Mouse (Mus musculus) intestine, embryonic 15.5 days (tissue): ENCODE measurements at regions not wholly inside any gene's neighbourhood (a gene's known extent, or its start where the extent isn't known, plus 50 kb on each side); places are given as distances from the start of the nearest gene placed in this dataset.
"Not testable (repeated sequence)": the region's sequence is repeated elsewhere in the genome, so short reads cannot be mapped to it uniquely, and the experiment has no call there.

Experiments
- ATAC-seq: fragments of 200-750 bp; cut with Nextera tagmentation; 2 replicates; pipeline ENCODE4 v1.8.0; 2017; ENCODE audit warnings: moderate TSS enrichment, moderate library complexity
- H3K27ac ChIP-seq: fragments of 300-500 bp; sonication (generic); 2 replicates; pipeline ENCODE4 v1.5.1; 2015; ENCODE audit warnings: mild to moderate bottlenecking, inconsistent platforms
- H3K27me3 ChIP-seq: fragments of 300-500 bp; sonication (generic); replicated peaks from 2 replicates; pipeline ENCODE4 v1.6.1; 2015; ENCODE audit warnings: inconsistent platforms
- H3K36me3 ChIP-seq: fragments of 300-500 bp; sonication (generic); 2 replicates; pipeline ENCODE4 v1.6.1; 2015; ENCODE audit warnings: inconsistent platforms
- H3K4me1 ChIP-seq: fragments of 300-500 bp; sonication (generic); replicated peaks from 2 replicates; pipeline ENCODE4 v1.6.1; 2015; ENCODE audit warnings: inconsistent platforms
- H3K4me2 ChIP-seq: fragments of 300-500 bp; sonication (generic); replicated peaks from 2 replicates; pipeline ENCODE4 v1.6.1; 2015; ENCODE audit warnings: mild to moderate bottlenecking, inconsistent platforms
- H3K4me3 ChIP-seq: fragments of 300-500 bp; sonication (generic); replicated peaks from 2 replicates; pipeline ENCODE4 v1.5.1; 2015; ENCODE audit warnings: inconsistent platforms
- H3K9ac ChIP-seq: fragments of 300-500 bp; sonication (generic); 2 replicates; pipeline ENCODE4 v1.6.1; 2015; ENCODE audit warnings: inconsistent platforms
- H3K9me3 ChIP-seq: fragments of 300-500 bp; sonication (generic); 2 replicates; pipeline ENCODE4 v1.6.1; 2016; ENCODE audit warnings: inconsistent platforms
- WGBS: fragments of 180-500 bp; shearing (Covaris S2); methylation state at CpG from one replicate; pipeline ENCODE4 v1.1.7; 2015; 5-methylcytosine and 5-hydroxymethylcytosine counted together

DNA sequence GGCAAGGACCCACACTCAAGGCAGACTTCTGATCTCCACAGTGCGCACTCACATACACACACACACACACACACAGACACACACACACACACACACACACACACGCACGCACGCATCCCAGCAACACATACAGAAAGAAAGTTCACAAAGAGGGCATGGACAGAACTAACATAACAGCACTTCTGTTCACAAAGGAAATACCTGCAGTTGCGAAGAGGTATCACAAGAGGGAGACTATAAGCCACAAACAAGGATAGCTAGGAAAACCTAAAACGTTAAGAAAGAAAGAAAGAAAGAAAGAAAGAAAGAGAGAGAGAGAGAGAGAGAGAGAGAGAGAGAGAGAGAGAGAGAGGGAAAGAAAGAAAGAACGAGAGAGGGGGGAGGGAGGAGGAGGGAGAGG lies 336.9 kb downstream of the Rapgef2 start:
- not testable (repeated sequence) for H3K36me3 ChIP-seq, H3K9ac ChIP-seq, ATAC-seq, H3K4me1 ChIP-seq, H3K9me3 ChIP-seq, H3K27me3 ChIP-seq, H3K4me2 ChIP-seq, H3K4me3 ChIP-seq, H3K27ac ChIP-seq
- 68% methylated on average over 6 of the region's 7 CpGs for WGBS

- Histone ChIP-seq H3K27me3 (no peaks in the 10 kb centered on the region), H3K9me3 (no peaks in the 10 kb centered on the region), H3K9ac (no peak overlapping the region), H3K4me3 (no peak overlapping the region), H3K4me1 (no peaks in the 10 kb centered on the region), H3K4me2 (no peak overlapping the region), H3K27ac (no peak overlapping the region), H3K36me3 (no peaks in the 10 kb centered on the region)
- ATAC-seq, result no peak
- WGBS, result 85% methylated on average over 9 of the region's 9 CpGs
Measured at GRCm38 (mm10) chr3:78948700-78949099, 337.6 kb downstream of the Rapgef2 start.

DNA sequence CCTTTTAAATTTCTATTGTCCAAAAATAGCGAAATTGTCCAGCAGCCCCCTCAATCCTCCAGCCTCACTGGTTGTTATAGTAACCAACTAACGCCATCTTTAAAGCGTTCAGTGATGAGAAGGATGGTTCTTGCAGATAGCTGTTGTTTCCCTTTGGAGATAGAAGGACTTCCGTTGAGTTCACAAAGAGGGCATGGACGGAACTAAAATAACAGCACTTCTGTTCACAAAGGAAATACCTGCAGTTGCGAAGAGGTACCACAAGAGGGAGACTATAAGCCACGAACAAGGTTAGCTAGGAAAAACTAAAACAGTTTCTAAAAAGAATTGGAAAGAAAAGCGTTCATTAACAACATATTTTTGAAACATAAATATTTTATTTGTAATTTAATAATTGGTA lies 338.1 kb downstream of the Rapgef2 start:
- no peak overlapping the region for H3K9ac ChIP-seq
- 26% methylated on average over 8 of the region's 8 CpGs for WGBS

GRCm38 (mm10) chr3:78947183-78947582 lies 339.1 kb downstream of the Rapgef2 start:
- no peak for ATAC-seq
- Histone ChIP-seq H3K27ac (no peak overlapping the region), H3K9ac (no peak overlapping the region), H3K27me3 (no peaks in the 10 kb centered on the region), H3K4me2 (no peak overlapping the region), H3K9me3 (no peaks in the 10 kb centered on the region), H3K4me3 (no peak overlapping the region), H3K4me1 (no peaks in the 10 kb centered on the region), H3K36me3 (no peaks in the 10 kb centered on the region)
- WGBS, result 85% methylated on average over 9 of the region's 9 CpGs

More for the DNA sequence above, 338.1 kb downstream of the Rapgef2 start:
- Histone ChIP-seq H3K36me3 (no peaks in the 10 kb centered on the region), H3K27ac (no peak overlapping the region), H3K4me2 (no peak overlapping the region), H3K4me3 (no peak overlapping the region), H3K4me1 (no peaks in the 10 kb centered on the region), H3K9me3 (no peaks in the 10 kb centered on the region), H3K27me3 (no peaks in the 10 kb centered on the region)
- ATAC-seq, result no peak

GRCm38 (mm10) chr3:78944185-78944584 lies 342.1 kb downstream of the Rapgef2 start:
- 73% methylated on average over 8 of the region's 8 CpGs for WGBS
- no peak for ATAC-seq
- H3K4me2 ChIP-seq, result no peak overlapping the region
- no peaks in the 10 kb centered on the region for H3K27me3 ChIP-seq
- H3K27ac ChIP-seq, result no peak overlapping the region
- H3K4me3 ChIP-seq, result no peak overlapping the region
- no peaks in the 10 kb centered on the region for H3K36me3 ChIP-seq
- no peak overlapping the region for H3K9ac ChIP-seq
- no peaks in the 10 kb centered on the region for H3K9me3 ChIP-seq
- H3K4me1 ChIP-seq, result no peaks in the 10 kb centered on the region

DNA sequence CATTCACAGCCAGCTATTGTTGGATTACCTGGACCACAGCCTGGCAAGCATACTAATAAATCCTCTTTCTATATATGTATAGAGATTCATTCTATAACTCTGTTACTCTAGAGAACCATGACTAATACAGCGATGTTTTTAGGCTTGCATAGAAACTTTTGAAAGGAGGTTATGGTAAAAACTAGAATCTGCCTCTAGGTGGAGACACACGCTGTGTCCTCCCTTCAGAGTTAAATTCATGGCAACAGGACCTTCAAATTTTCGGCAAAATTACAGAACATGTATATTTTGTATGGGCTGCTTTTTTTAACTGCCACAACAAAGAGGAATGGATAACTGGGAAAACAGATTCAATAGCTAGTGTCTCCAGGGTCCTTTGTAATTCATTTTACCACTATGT lies 353.3 kb downstream of the Rapgef2 start:
- ATAC-seq, result no peak
- Histone ChIP-seq H3K4me3 (no peak overlapping the region), H3K4me2 (no peak overlapping the region), H3K9me3 (no peaks in the 10 kb centered on the region), H3K4me1 (no peaks in the 10 kb centered on the region), H3K9ac (no peak overlapping the region), H3K36me3 (no peaks in the 10 kb centered on the region), H3K27ac (no peak overlapping the region), H3K27me3 (no peaks in the 10 kb centered on the region)
- WGBS, result 73% methylated on average over 3 of the region's 3 CpGs

DNA sequence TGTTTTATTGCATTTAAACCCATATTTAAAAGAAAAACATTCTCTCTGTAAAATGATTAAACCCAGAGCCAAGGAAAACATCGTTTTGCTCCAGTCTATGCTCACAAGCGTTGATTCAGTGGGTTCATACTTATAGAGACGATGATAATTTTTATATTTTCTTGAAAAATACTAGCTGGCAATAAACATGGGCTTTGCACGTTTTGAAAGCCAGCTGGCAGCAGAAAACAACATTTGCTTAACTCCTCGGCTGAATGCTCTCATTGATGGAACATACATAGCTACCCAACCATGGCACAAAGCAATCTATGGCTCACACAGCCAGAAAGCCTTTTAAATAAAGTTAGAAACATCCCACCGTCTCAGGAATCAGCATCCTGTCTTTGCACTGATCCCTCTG lies 366.5 kb downstream of the Rapgef2 start:
- no peak overlapping the region for H3K9ac ChIP-seq
- no peaks in the 10 kb centered on the region for H3K36me3 ChIP-seq
- WGBS, result 61% methylated on average over 6 of the region's 6 CpGs
- no peak overlapping the region for H3K4me3 ChIP-seq
- no peak overlapping the region for H3K27ac ChIP-seq
- ATAC-seq, result no peak
- no peaks in the 10 kb centered on the region for H3K4me1 ChIP-seq
- H3K4me2 ChIP-seq, result no peak overlapping the region
- no peaks in the 10 kb centered on the region for H3K27me3 ChIP-seq
- no peaks in the 10 kb centered on the region for H3K9me3 ChIP-seq

DNA sequence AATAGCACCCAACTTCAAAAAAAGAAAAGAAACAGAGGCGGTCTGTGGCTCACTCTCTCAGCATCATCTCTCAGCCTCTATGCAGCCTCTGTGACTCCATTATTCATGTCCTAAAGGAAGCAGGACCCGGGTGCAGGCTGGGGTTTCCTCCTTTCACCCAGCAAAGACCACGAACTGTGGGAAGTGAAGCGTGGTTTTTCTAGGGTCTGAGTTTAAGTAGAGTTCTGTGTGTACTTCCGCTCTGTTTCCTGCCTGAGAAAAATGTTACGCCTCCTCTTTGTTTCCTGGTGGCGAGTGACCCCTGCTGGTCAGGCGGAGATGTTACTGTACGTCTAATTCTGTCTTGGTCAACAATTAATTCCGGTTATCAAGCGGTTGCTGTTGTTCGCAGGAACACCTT lies 366.9 kb downstream of the Rapgef2 start:
- no peaks in the 10 kb centered on the region for H3K9me3 ChIP-seq
- peak; percentile 55; the same call in 1 of the 2 replicates for ATAC-seq
- H3K4me3 ChIP-seq, result no peak overlapping the region; the same call in 1 of the 2 replicates
- WGBS, result 20% methylated on average over 12 of the region's 12 CpGs
- no peak overlapping the region for H3K9ac ChIP-seq
- H3K27me3 ChIP-seq, result no peaks in the 10 kb centered on the region
- no peaks in the 10 kb centered on the region for H3K36me3 ChIP-seq
- no peaks in the 10 kb centered on the region for H3K4me1 ChIP-seq
- H3K27ac ChIP-seq, result no peak overlapping the region
- peak overlapping the region; percentile 54 for H3K4me2 ChIP-seq

- Histone ChIP-seq H3K9me3 (no peaks in the 10 kb centered on the region), H3K36me3 (no peaks in the 10 kb centered on the region), H3K9ac (no peak overlapping the region), H3K4me1 (no peaks in the 10 kb centered on the region), H3K27ac (no peak overlapping the region), H3K4me2 (no peak overlapping the region), H3K4me3 (no peak overlapping the region), H3K27me3 (no peaks in the 10 kb centered on the region)
- WGBS, result 51% methylated on average over 1 of the region's 1 CpGs
- no peak for ATAC-seq
Measured at GRCm38 (mm10) chr3:78908196-78908844, 378.0 kb downstream of the Rapgef2 start.

GRCm38 (mm10) chr3:78907778-78908177 lies 378.5 kb downstream of the Rapgef2 start:
- WGBS, result 90% methylated on average over 7 of the region's 7 CpGs

DNA sequence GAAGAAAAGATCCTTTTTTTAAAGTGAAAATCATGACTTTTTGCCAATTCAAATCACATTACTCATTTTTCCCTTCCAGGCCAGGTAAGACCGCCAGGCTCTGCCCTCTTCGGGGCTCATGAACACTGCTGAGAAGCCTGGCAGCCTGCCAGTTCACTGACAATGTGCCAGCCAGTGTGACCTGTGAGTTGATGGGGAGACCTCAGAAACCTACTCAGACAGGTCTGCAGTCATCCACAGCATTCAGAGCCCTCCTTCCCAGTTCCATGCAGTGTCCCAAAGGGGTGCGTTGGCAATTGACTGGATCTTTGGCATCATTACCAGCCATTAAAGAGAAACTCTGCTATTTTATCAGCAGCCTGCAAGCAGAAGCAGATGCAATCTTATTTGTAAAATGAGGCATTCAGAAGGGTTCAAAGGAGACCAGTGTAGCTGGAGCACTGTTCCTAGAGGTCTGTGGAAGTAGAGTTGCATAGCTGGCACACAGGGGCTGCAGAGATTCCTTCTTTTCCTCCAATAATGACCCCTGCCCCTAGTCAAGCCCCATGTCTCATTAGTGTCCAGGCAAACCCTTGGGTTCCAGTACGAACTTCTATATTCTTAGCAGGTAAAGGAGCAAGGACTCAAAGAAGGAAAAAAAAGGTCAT lies 384.4 kb downstream of the Rapgef2 start:
- Histone ChIP-seq H3K36me3 (no peaks in the 10 kb centered on the region), H3K4me1 (peaks cover 3% of the 10 kb centered on the region; the same call in 1 of the 2 replicates), H3K9ac (no peak overlapping the region), H3K27me3 (no peaks in the 10 kb centered on the region), H3K4me3 (no peak overlapping the region), H3K4me2 (0 out of 2 replicates have a peak overlapping the region, but pooled peaks have one; percentile 24), H3K27ac (no peak overlapping the region), H3K9me3 (no peaks in the 10 kb centered on the region)
- 69% methylated on average over 4 of the region's 4 CpGs for WGBS
- peak; percentile 63; the same call in 1 of the 2 replicates for ATAC-seq

More at GRCm38 (mm10) chr3:78907778-78908177, 378.5 kb downstream of the Rapgef2 start:
- Histone ChIP-seq H3K9ac (no peak overlapping the region), H3K4me1 (no peaks in the 10 kb centered on the region), H3K36me3 (no peaks in the 10 kb centered on the region), H3K27ac (no peak overlapping the region), H3K27me3 (no peaks in the 10 kb centered on the region), H3K4me3 (no peak overlapping the region), H3K9me3 (no peaks in the 10 kb centered on the region), H3K4me2 (no peak overlapping the region)
- no peak for ATAC-seq

- H3K36me3 ChIP-seq, result no peaks in the 10 kb centered on the region
- H3K9ac ChIP-seq, result no peak overlapping the region
- no peaks in the 10 kb centered on the region for H3K27me3 ChIP-seq
- ATAC-seq, result peak; percentile 58; the same call in 1 of the 2 replicates
- WGBS, result 27% methylated on average over 11 of the region's 11 CpGs
- no peak overlapping the region for H3K4me3 ChIP-seq
- peaks cover 3% of the 10 kb centered on the region; the same call in 1 of the 2 replicates for H3K4me1 ChIP-seq
- no peaks in the 10 kb centered on the region for H3K9me3 ChIP-seq
- H3K27ac ChIP-seq, result no peak overlapping the region
- peak overlapping the region; percentile 24; the same call in 1 of the 2 replicates for H3K4me2 ChIP-seq
Measured at GRCm38 (mm10) chr3:78901016-78901837, 385.1 kb downstream of the Rapgef2 start.
